Mouse (Mus musculus) thymus, postnatal 14 days (tissue): ENCODE results near the gene Tbkbp1.

Source experiments
- DNase-seq: peaks from one replicate; pipeline ENCODE4 v3.0.0; 2021

The Tbkbp1 gene

DNA sequence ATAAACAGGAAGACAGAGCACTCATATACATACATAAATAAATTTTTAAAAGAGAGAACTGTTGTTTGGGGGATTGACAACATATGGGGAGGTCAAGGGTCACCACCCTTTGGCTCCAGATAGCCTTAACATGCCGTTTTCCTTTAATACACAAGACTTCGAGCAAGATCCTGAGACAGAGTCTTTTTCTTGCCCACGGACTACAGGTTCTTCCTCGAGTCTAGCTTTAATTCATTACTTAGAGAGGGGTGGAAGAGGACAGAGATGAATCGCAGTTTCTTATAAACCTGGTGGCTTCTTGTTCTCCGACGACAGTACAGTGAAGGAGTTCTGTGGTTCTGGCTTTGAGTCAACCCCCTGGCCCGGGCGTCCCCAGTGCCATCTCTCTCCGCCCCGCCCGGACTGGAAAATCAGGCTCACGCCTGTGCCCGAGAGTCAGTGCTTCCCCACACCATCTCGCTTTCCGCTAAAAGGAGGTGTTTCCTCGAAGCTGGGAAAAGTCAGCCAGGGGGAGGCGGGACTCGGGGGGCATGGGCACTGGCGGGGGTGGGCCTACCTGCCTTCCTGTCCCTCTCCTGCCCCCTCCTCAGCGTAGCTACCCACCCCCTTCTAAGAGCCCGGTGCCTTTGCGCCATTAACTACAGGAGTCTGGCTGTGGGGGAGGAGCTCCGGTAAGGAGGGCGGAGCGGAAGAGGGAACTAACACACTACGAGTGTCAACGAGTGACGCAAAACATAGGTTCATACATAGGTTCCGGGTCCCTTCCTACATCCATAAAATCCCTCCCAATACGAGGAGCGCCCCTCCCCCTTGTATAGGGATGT lies 24.4 kb downstream of the Tbkbp1 start:
- peak; percentile 75 for DNase-seq

DNA sequence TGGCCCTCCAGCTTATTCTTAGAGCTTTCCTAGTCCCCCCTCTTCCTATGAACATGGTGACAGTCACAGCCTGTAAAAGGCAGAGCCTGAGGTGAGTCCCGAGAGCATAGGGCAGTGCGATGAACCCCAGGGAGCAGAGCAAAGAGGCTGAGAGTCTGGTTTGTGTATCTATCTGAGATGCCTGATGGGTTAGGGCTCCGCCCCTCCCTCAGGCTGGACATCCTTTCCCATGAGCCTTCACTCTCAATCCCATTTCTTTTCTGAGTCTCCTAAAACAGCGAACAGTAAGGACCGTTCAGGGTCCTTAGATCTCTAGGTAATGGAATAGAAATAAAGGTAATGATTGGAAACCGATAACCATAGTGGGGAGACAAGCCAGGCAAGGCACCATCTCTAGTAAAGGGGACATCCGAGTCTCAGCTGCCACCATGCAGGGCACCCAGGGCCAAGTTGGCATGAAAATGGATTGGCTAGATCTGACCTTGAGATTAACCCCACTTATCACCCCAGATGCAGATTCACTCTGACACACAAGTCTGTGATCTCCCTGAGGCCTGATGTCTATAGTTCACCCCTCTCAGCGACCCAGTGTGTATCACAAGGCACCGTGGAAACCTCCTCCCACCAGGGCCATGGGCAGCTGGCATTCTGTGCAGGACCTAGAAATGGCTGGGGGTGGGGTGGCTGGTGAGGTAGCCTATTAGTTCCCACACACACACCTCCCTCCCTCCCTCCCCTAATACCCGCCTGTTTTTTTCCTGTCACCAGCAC lies 26.8 kb downstream of the Tbkbp1 start:
- DNase-seq = no peak

DNA sequence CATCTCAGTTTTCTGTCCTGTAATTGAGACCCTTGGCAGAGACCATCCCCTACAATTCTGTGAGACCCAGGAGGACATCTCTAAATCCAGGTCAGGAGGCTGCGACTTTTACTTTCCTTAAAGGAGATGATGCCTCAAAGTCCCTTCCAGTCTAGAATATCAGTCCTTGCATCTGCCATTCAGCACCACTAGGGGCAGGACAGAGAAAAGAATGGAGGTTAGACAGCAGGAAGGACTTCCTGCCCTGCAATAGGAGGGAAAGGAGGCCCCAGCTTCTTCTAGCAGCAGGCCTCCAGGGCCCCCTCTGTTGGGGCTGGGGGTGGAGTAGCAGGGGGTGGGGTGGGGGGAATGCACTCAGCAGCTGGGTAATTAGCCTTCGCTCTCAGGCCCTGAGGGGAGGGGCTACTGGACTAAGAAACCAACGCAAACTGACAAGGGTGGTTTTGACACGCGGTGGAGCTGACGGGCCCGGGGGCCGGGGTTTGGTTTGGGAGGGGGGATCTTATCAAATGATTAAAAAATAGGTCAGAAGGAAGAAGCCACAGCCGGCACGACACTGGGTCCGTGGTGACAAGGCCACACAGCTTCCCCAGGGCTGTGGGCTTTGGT lies 27.9 kb downstream of the Tbkbp1 start:
- peak; percentile 19 for DNase-seq

DNA sequence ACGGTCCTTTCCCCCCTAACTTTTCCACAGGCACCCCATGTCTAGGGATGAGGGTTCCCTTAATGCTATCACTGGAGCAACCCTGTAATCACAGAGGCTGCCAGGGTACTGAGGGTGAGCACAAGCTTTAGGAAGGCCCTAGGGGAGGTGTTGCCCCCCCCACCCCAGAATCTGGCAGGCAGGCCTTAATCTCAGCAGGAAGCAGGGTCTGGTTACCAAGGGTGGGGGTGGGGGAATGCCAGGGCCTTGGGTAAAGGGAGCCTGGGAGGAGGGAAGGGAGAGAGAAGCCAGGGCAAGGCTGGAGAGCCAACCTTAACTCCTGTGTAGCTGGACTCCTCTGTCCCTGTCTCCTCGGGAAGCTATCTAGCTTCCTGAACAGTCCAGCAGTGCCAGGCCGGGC lies 30.7 kb downstream of the Tbkbp1 start:
- DNase-seq = no peak

DNA sequence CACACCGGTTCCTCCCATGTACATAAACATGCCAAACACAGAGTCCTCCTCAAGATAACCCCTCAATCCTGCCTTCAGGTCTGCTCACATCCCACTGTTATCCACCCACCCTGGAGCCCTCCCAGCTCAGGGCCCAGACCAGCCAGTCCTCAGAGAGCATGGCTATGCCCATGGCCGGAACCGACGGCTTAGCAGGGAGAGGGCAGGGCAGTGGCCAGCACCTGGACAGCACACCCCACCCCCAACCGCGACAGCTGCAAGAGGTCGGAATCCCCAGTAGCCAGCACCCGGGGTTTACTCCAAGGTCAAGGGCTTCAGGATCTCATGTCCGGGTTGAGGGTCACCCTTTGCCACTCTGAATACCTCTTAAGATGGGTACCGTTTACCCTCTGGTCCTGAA lies 31.1 kb downstream of the Tbkbp1 start:
- DNase-seq = no peak

DNA sequence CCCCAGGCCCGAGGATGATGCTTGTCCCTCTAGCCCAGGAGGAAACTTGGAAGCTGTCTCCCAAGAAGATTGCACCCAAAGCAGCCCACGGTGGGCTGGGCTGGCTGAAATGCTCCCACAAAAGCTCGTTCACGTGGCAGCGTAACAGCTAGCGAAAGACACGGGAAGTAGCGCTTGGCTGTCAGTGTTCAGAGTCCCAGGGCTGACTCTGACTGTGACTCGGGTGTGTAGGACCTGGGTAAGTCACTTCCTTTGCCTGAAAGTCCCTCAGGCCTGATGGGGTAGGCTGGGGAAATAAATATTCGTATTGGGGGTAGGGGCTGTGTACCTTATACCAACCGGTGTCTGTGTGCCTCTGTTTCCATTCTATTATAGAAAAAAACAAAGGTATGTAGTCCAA lies 35.5 kb downstream of the Tbkbp1 start:
- DNase-seq = peak; percentile 25

DNA sequence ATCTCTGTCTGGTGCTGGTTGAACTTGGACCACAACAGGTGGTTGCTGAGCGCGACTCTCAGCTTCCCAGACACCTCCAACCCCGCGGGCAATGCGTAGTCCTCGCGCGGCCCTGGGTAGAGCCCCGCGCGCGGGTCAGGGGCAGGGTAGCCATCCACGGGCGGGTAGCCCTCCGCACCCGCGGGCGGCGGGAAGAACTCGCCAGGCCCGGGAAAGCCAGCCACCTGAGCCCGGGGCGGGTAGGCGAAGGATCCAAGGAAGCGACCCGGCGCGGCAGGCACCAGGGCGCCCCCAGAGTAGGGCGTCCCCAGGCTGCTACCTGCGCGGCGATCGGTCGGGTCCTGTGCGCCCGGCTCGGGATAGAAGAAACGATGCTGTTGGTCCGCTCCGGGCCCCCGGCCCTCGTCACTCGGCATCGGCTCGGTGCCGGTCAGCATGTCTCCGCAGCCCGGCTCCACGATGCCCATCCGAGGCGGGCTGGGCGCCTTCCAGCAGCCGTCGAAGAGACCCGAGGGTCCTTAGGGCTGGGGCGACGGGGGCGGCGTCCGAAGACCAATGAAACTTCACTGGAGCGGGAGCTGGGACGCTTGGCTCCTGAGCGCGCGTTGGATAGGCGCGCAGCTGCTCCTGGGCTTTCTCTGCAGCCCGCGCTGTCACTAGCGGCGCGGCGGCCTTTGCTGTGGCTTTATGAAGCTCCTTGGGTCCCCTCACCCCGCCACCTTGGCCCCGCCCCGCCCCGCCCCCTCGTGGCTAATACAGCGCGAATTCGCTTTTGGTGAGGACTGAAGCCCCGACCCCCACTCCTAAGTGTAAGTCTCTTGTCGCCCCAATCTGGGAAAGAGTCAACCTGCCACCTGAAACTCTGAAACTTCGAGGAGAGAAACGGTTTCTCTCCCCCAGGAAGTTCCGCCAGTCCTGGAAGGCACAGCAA lies 36.4 kb downstream of the Tbkbp1 start, which contains the start of gene Tbx21:
Gene Tbx21 (minus strand): TSS at position 661 of the 931 bp plus-strand sequence.
- DNase-seq = peak; percentile 58

DNA sequence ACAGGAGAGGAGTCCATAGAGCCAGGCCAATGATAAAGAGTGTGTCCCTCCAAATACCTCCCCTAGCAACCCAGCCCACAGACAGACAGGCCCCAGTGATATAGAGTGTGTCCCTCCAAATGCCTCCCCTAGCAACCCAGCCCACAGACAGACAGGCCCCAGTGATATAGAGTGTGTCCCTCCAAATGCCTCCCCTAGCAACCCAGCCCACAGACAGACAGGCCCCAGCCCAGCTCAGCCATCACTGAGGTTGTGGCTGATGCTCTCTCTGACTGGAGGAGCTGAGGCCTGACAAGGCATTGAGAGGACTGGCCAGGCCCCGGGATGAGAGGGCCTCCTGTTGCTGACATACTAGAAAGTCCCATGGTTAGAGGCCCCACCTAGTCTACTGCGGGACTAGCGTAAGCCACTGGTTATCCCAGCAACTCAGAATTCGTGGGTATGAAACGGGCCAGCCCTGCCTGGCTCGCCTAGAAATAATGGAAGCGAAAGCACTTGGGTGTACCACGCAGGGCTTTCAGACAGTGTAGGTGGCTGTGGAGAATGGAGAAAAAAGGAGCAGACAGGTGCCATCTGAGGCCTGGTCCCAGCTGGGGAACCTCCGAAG lies 38.7 kb downstream of the Tbkbp1 start:
- DNase-seq = no peak

DNA sequence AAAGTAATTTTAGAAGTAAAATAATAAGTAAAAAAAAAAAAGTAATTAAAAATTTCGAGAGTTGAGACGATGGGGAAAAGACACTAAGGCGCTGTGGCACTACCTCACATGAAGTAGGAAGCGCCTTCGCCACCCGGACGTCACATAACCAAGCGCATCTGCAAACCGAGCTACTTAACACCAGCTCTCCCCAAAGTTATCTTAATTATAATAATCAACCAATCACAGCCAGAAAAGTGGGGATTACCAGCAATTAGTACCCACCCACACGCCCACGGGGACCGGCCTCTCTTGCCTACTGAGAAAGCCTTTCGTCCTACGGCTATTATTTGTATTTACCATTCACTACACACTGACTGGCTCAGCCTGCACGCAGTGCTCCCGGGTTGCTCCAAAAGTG lies 42.3 kb downstream of the Tbkbp1 start:
- no peak for DNase-seq

DNA sequence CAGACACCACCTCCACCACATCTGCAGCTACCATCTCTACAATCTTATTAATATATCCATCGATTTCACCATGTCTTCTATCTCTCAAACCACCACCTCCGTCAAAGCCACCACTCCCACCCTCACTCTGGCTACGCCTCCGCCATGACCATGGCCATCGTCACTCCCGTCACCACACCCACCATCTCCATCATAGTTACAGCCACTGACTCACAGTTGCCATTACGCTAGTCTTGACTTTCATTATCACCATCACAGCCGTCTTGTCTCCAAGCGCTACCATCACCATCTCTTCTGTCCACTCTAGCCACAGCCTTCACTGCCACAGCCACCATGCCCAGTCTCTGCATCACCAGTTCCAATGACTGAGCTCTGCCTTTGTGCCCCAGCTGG lies 47.2 kb downstream of the Tbkbp1 start:
- DNase-seq = no peak

DNA sequence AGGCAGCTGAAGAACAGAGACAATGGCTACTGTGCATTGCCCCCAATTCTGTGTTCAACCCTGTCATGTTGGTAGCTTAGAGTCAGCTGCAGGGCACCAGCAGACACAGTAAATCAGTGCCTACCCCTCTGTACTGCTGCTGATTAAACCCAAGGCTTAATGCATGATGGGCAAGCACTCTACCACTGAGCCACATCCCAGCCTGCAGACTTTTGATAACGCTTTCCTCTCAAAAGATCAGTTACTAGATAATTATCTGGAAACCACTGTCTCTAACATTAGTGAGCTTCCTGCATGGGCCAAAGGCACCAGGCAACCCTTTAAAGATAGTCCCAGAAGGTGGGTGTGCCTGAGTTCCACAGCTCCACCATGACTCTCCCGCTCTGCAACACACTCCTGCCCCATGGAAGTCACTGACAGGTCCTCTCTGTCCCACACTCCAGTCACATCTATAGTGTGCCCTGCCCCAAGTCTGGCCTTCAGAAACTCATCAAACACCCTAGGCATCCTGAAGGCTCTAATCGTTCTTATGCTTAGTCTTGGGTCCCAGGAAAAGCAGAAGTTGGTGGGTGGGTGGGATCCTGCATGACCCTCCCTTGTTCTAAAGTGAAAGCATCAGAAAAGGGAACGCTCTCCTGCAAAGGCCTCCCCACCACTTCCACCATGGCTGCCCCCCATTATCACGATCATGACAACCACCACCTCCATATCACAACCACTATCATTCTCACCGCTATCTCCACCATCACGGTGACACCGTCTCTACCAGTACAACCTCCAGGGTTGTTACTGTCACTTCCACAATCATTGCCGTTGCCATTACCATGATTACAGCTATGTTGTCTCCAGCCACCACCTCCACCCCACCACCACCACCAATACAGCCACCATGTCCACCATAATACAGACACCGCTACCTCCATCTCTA lies 47.9 kb downstream of the Tbkbp1 start:
- no peak for DNase-seq

DNA sequence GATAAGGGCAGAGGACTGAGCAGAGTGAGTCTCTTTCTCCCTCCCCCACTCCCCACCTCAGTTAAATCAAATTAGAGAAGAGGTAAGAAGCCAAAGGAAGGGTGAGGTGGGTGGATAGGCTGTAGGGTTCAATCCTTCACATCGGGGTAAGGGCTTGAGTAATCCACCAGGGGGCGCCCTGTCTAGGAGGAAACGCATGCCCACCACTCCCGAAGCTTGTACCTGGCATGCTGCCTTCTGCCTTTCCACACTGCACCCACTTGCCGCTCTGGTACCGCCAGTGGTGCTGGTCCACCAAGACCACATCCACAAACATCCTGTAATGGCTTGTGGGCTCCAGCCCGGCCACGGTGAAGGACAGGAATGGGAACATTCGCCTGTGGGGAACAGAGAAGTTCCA lies 49.6 kb downstream of the Tbkbp1 start:
- peak; percentile 85 for DNase-seq

DNA sequence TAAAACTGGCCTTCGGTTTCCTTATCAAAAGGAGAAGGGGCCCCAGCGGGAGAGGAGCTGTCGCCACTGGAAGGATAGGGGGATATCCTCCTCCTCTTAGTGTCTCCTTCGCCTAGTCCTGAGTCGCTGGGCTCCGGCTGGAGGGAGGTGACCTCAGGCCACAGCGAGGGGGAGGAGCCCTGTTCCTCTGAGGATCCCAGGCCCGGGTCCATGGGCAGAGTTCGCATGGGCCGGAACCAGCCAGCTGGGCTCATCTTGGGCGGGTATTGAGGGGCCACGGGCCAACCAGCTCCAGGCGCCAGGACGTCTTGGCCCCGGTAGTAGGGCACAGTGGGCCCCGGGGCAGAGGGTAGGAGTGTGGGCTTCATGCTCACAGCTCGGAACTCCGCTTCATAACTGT lies 52.5 kb downstream of the Tbkbp1 start:
- DNase-seq = no peak

DNA sequence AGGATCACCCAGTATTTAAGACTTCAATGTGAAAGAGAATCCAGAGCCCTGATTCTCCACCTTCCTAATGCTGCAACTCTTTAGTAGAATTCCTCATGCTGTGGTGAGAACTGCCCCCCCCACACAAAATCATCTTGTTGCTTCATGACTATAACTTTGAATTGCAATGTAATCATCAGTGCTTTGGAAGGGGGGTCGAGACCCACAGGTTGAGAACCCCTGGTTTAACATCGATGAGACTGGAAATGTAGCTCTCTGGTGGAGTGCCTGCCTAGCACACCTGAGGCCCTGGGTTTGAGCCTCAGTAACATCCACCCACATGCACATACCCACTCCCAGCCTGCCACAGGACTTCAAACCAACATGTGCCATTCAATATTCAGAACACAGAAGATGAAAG lies 56.7 kb downstream of the Tbkbp1 start:
- DNase-seq = no peak

DNA sequence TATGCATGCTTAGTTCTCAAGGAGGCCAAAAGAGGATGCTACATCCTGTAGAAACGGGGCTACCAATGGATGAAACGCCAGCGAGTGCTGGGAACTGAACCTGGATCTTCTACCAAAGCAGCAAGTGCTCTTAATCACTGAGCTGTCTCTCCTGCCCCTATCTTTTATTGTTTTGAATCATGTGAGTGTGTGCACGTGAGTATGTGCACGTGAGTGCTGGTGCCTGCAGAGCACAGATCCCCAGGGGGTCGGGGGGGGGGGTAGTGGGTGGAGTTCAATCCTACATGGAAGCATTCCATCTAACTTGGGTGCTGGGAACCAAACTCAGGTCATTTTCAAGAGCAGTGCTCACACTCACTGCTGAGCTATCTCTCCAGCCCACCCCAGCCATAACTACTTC lies 64.9 kb downstream of the Tbkbp1 start:
- DNase-seq = no peak
